Mouse (Mus musculus): Measurements from ENCODE around the gene C1qtnf4. TPM values are rescaled to one million over a fixed set of nuclear protein-coding genes. Genes with fewer than 3 reads are reported as not detected.

Gene C1qtnf4
- total RNA-seq (2023): not detected

DNA sequence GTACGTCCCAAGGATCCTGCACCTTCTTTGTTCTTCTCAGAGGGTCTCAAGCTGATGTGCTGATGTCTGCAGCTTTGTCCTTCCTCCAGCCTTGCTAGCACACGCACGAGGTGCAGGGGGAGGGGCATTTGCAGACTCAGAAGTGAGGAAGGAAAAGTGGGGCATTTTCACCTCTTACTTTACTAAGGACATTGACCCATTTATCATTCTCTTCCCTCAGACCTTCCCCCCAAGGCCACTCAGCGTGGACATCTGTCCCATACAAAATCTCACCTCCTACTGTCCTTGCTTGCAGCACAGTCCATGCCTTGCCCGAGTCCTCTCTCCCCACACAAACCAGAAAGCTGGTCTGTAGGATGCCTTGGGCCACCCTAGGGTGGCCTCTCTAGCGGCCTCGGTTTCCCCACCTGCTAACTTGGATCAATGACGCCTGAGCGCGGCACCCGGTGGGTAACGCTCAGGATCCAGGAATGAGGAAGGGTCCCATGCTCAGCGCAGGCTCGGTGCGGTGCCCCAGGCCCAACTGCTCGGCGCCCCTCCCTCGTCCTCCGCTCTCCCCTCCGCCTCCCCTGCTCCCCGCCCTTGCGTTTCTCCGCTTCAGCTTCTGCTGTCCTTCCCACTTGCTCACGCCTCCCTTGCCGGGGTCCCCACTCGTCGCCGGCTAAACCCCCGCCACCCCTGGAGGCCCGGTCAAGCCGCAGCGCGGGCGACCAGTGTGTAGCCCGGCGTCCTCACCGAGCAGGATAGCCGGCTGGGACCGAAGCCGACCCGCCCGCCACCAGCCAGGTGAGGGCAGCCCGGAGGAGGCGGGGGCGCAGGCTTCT lies at the start of gene C1qtnf4:
TSS of gene C1qtnf4 (plus strand) at position 643 of the 824 bp plus-strand sequence.

DNA sequence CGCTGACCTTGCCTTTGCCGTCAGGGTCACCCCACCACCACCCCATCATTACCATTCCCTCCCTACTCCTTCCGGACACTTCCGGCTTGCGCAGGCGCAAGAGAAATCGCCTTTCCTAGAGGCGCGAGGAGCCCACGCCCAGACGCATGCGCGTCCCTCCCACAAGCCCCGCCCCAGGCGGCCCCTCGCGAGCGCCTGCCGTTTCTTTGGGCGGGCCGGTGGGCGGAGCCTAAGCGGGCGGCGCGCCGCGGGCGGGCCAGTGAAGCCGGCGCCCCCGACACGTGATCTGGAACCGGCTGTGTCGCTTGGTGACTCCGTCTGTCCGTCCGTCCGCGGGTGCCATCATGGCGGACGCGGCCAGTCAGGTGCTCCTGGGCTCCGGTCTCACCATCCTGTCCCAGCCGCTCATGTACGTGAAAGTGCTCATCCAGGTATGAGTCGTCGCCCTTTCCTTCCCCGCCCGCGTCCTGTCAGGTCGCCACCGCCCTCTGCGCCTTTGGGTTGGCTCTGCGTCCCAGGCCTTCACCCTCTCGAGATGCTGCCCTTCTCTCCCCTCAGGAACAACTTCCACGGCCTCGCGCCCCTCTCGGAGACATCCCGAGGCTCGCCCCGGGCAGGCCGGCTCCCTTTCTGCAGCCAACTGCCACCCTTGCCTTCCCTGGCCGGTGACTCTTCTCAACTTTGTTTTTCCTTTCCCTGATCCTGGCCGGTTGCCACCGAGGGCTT lies 38.5 kb upstream of the C1qtnf4 start, which contains the start of gene Mtch2:
TSS of gene Mtch2 (plus strand) at position 201 of the 726 bp plus-strand sequence.

GRCm38 (mm10) chr2:90904076-90904855 lies 18.6 kb downstream of the C1qtnf4 start, which contains the start of the genes Kbtbd4 and Ndufs3:
TSS of gene Kbtbd4 (plus strand) at chr2:90904740.
TSS of gene Ndufs3 (minus strand) at chr2:90904827.

Other genes starting within 250 kb of the C1qtnf4 start
- gene Nup160, start 208.6 kb upstream of the C1qtnf4 start, total RNA-seq (2023): 10 to 100 TPM; 22.5 to 32.6 TPM
- gene Fnbp4, start 140.5 kb upstream of the C1qtnf4 start, total RNA-seq (2023): 100 to 1,000 TPM; 175 TPM
- not detected for gene Agbl2, start 103.1 kb upstream of the C1qtnf4 start, total RNA-seq (2023)
- gene Mtch2, start 38.7 kb upstream of the C1qtnf4 start, total RNA-seq (2023): 10 to 100 TPM; 80.9 to 86.8 TPM
- 10 to 100 TPM; 10.3 to 12.7 TPM for gene Kbtbd4, start 18.9 kb downstream of the C1qtnf4 start, total RNA-seq (2023)
- gene Ndufs3, start 19.0 kb downstream of the C1qtnf4 start, total RNA-seq (2023): 10 to 100 TPM; 62.6 to 72.9 TPM
- 10 to 100 TPM; 64.3 to 71.6 TPM for gene Celf1, start 54.5 kb downstream of the C1qtnf4 start, total RNA-seq (2023)
- not detected for gene Rapsn, start 149.8 kb downstream of the C1qtnf4 start, total RNA-seq (2023)
- gene Psmc3, start 168.1 kb downstream of the C1qtnf4 start, total RNA-seq (2023): 100 to 1,000 TPM; 107 to 121 TPM
- gene Slc39a13, start 184.6 kb downstream of the C1qtnf4 start, total RNA-seq (2023): 10 to 100 TPM; 43.0 to 46.0 TPM
- gene Spi1, start 196.5 kb downstream of the C1qtnf4 start, total RNA-seq (2023): 100 to 1,000 TPM; 657 to 683 TPM
- 1 to 10 TPM; 3.0 to 4.0 TPM for gene Mybpc3, start 232.3 kb downstream of the C1qtnf4 start, total RNA-seq (2023)

Measured in monocyte, adult 59 days (primary cell).